Mouse (Mus musculus): Measurements from ENCODE around the gene Rnft1. TPM values are rescaled to one million over a fixed set of nuclear protein-coding genes. Genes with fewer than 3 reads are reported as not detected.

Rnft1 gene
- polyA plus RNA-seq, 1 experiment from 2014 or later = 22.6 TPM

DNA sequence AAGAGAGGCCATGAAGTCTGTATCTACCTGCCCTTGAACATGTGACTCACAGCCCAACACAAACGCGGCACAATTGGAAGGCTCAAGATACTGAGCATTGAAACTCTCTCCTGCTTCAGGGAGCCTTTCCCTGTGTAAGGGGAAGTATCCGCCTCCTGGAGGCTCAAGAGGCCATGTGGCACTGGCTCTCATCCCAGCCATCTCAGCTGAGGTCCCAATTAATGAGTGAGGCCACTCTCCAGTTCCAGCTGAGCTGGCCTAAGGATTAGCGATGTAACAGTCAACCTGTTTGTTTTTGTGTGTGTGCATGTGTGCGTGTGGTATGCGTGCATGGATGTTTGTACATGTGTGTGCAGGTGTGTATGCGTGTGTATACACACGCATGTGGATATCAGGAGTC lies 16.1 kb upstream of the Rnft1 start:
- Histone ChIP-seq H3K27ac (ENCODE audit: low read depth, low read length) (no peak overlapping the region), H3K9ac (ENCODE audit: low read length) (no peak overlapping the region), H3K36me3 (ENCODE audit: control insufficient read depth, insufficient read depth, low read length) (no peaks in the 10 kb centered on the region), H3K9me3 (ENCODE audit: control insufficient read depth, low read length) (no peaks in the 10 kb centered on the region), H3K4me2 (ENCODE audit: low read depth, low read length, severe bottlenecking) (no peak overlapping the region), H3K4me1 (replicated peaks; ENCODE audit: control insufficient read depth, insufficient read depth, low read length) (no peaks in the 10 kb centered on the region), H3K4me3 (ENCODE audit: low read depth, low read length) (no peak overlapping the region), H3K27me3 (ENCODE audit: control insufficient read depth, insufficient read depth, low read length) (no peaks in the 10 kb centered on the region)
- no peak for DNase-seq (ENCODE audit: low spot score)
- WGBS = 81% methylated on average over 8 of the region's 8 CpGs
- ATAC-seq (replicated peaks; ENCODE audit: low FRiP score) = no peak

DNA sequence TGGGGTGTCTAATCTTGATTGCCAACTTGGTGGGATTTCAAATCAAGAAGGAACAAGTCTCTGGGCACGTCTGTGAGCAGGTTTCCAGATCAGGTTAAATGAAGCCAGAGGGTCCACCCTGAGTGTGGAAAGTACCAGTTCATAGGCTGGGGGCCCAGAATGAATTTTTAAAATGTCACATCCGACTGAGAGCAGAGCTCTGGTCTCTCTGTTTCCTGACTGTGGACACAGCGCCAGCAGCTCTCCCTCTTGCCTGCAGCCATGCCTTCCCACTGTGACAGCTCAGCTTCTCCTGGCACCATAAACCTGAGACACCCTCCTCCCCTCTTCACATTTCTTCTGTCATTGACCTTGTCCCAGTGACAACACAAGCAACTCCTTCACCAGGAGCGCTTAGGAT lies 15.5 kb upstream of the Rnft1 start:
- Histone ChIP-seq H3K9me3 (ENCODE audit: control insufficient read depth, low read length) (no peaks in the 10 kb centered on the region), H3K4me3 (ENCODE audit: low read depth, low read length) (no peak overlapping the region), H3K4me1 (replicated peaks; ENCODE audit: control insufficient read depth, insufficient read depth, low read length) (no peaks in the 10 kb centered on the region), H3K27ac (ENCODE audit: low read depth, low read length) (no peak overlapping the region), H3K27me3 (ENCODE audit: control insufficient read depth, insufficient read depth, low read length) (no peaks in the 10 kb centered on the region), H3K4me2 (ENCODE audit: low read depth, low read length, severe bottlenecking) (no peak overlapping the region), H3K36me3 (ENCODE audit: control insufficient read depth, insufficient read depth, low read length) (no peaks in the 10 kb centered on the region), H3K9ac (ENCODE audit: low read length) (no peak overlapping the region)
- ATAC-seq (replicated peaks; ENCODE audit: low FRiP score) (no peak), DNase-seq (ENCODE audit: low spot score) (no peak)
- WGBS = 70% methylated on average over 4 of the region's 4 CpGs

DNA sequence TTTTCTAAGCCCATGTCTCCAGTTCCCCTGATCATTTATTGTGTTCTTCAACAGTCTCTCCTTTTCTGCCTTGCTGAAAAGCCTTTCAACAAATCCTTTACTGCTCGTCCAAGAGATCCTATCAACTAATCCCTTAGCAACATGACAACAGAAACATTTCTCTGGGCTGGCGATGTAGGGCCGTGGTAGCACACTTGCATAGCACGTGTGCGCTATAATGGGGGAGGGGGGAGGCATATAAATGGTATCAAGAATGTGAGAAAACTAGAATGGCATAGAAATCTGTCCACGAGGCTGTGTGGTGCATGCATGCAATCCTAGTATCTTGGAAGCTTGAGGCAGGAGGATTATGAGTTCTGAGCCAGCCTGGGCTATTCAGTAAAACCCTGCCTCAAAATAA lies 12.7 kb upstream of the Rnft1 start:
- 41% methylated on average over 6 of the region's 6 CpGs for WGBS
- no peak for ATAC-seq (replicated peaks; ENCODE audit: low FRiP score)

DNA sequence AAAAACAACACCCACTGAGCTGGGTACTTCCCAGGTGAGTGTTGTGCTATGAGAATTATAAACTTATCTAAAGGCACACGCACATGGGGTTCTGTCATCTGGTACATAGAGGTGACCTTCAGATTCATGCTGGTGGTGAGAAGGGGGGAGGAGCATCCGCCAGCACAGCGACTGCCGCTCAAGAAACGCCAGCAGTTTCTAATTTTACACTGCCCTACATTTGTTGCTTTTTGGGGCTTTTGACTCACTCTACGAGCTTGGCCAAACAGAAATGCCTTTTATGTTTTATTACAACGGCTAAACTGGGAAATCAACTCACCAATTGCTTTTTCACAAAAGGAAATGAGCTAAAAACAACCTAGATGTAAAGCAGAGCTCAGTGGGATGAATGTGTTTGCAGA lies 11.7 kb upstream of the Rnft1 start:
- Histone ChIP-seq H3K9me3 (ENCODE audit: control insufficient read depth, low read length) (no peaks in the 10 kb centered on the region), H3K27ac (ENCODE audit: low read depth, low read length) (no peak overlapping the region), H3K9ac (ENCODE audit: low read length) (no peak overlapping the region), H3K4me2 (ENCODE audit: low read depth, low read length, severe bottlenecking) (no peak overlapping the region), H3K4me3 (ENCODE audit: low read depth, low read length) (no peak overlapping the region), H3K27me3 (ENCODE audit: control insufficient read depth, insufficient read depth, low read length) (no peaks in the 10 kb centered on the region), H3K4me1 (replicated peaks; ENCODE audit: control insufficient read depth, insufficient read depth, low read length) (no peaks in the 10 kb centered on the region), H3K36me3 (ENCODE audit: control insufficient read depth, insufficient read depth, low read length) (no peaks in the 10 kb centered on the region)
- ATAC-seq (replicated peaks; ENCODE audit: low FRiP score) = no peak
- DNase-seq (ENCODE audit: low spot score) = no peak
- WGBS = 56% methylated on average over 7 of the region's 7 CpGs

More for the DNA sequence above, 12.7 kb upstream of the Rnft1 start:
- H3K9me3 ChIP-seq (ENCODE audit: control insufficient read depth, low read length) = no peaks in the 10 kb centered on the region
- H3K27ac ChIP-seq (ENCODE audit: low read depth, low read length) = no peak overlapping the region
- H3K27me3 ChIP-seq (ENCODE audit: control insufficient read depth, insufficient read depth, low read length) = no peaks in the 10 kb centered on the region
- no peaks in the 10 kb centered on the region for H3K4me1 ChIP-seq (replicated peaks; ENCODE audit: control insufficient read depth, insufficient read depth, low read length)
- no peaks in the 10 kb centered on the region for H3K36me3 ChIP-seq (ENCODE audit: control insufficient read depth, insufficient read depth, low read length)
- H3K4me3 ChIP-seq (ENCODE audit: low read depth, low read length) = no peak overlapping the region
- H3K9ac ChIP-seq (ENCODE audit: low read length) = no peak overlapping the region
- DNase-seq (ENCODE audit: low spot score) = no peak
- no peak overlapping the region for H3K4me2 ChIP-seq (ENCODE audit: low read depth, low read length, severe bottlenecking)

DNA sequence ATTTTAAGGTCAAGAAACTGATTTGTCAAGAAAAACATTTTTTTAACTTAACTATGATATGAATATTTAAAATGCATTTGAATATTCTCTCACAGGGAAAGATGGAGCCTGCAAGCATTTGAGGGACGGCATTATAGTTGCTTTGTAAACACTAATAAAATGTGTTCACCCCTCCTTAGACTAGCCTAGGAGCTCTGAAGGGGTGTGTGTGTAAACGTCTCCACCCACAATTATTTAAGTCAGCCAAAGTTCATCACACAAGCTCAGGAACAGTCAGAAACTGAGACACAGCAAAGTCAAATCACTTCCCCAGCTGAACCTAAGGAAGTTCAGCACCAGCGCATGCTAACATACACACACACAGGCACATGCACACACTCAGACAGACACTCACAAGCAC lies 10.9 kb upstream of the Rnft1 start:
- no peak overlapping the region for H3K4me3 ChIP-seq (ENCODE audit: low read depth, low read length)
- H3K4me1 ChIP-seq (replicated peaks; ENCODE audit: control insufficient read depth, insufficient read depth, low read length) = no peaks in the 10 kb centered on the region
- no peak overlapping the region for H3K9ac ChIP-seq (ENCODE audit: low read length)
- DNase-seq (ENCODE audit: low spot score) (no peak), ATAC-seq (replicated peaks; ENCODE audit: low FRiP score) (no peak)
- H3K27ac ChIP-seq (ENCODE audit: low read depth, low read length) = no peak overlapping the region
- WGBS = 77% methylated on average over 3 of the region's 3 CpGs
- no peak overlapping the region for H3K4me2 ChIP-seq (ENCODE audit: low read depth, low read length, severe bottlenecking)
- H3K27me3 ChIP-seq (ENCODE audit: control insufficient read depth, insufficient read depth, low read length) = no peaks in the 10 kb centered on the region
- no peaks in the 10 kb centered on the region for H3K36me3 ChIP-seq (ENCODE audit: control insufficient read depth, insufficient read depth, low read length)
- no peaks in the 10 kb centered on the region for H3K9me3 ChIP-seq (ENCODE audit: control insufficient read depth, low read length)

DNA sequence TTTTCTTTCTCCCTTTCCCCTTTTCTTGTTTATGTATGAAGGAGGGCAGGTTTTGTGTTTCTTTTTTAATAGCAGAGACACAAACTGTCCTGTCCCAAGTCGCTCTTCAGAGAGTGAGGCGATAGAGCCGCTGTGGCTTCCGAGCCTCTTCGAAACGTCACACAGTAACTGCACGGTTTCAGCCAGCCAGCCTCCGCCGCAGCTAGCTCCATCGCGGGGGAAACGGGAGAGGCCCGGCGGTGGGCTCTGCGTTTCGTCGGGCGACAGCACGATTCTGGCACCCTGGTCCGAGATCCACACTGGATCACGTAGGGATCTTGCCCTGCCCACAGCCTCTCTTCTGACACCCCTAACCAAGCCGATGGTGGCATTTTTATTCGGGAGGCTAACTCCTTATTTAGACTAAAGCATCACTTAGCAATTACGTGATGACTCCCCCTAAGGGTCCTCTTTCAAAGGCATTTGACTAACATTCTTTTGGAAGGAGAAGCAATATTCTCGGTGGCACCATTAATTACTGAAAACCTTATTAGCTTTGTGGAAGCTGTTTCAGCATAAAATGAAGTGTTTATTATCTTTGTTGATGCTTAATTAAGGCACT lies 553 bp downstream of the Rnft1 start:
- peak; percentile 75 for DNase-seq (ENCODE audit: low spot score)
- Histone ChIP-seq H3K9me3 (ENCODE audit: control insufficient read depth, low read length) (no peaks in the 10 kb centered on the region), H3K27ac (ENCODE audit: low read depth, low read length) (no peak overlapping the region), H3K4me3 (ENCODE audit: low read depth, low read length) (peak overlapping the region; percentile 45), H3K4me1 (replicated peaks; ENCODE audit: control insufficient read depth, insufficient read depth, low read length) (no peaks in the 10 kb centered on the region), H3K27me3 (ENCODE audit: control insufficient read depth, insufficient read depth, low read length) (no peaks in the 10 kb centered on the region), H3K4me2 (ENCODE audit: low read depth, low read length, severe bottlenecking) (peak overlapping the region; percentile 83), H3K9ac (ENCODE audit: low read length) (peak overlapping the region; percentile 60), H3K36me3 (ENCODE audit: control insufficient read depth, insufficient read depth, low read length) (no peaks in the 10 kb centered on the region)
- WGBS = under 1% methylated on average over 25 of the region's 25 CpGs
- ATAC-seq (replicated peaks; ENCODE audit: low FRiP score) = peak; percentile 48

DNA sequence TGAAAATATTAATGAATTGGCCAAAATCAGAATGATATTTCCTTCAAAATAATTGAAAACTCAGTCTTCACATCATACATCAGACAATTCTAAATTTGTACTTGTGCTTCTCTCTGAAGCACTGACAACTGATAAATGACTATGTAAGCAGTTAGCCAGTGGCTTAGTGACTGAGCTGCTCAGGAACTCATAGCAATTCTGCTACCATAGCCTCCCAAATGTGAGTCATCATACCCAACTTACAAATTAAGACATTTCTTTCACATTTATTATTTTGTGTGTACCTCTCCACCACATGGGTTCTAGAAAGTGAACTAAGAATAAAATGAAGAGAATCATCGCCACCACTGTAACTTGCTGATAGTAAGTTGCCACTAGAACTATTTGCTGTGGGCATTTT lies 6.3 kb downstream of the Rnft1 start:
- Histone ChIP-seq H3K27ac (ENCODE audit: low read depth, low read length) (no peak overlapping the region), H3K4me1 (replicated peaks; ENCODE audit: control insufficient read depth, insufficient read depth, low read length) (no peaks in the 10 kb centered on the region), H3K27me3 (ENCODE audit: control insufficient read depth, insufficient read depth, low read length) (no peaks in the 10 kb centered on the region), H3K9ac (ENCODE audit: low read length) (no peak overlapping the region), H3K4me3 (ENCODE audit: low read depth, low read length) (no peak overlapping the region), H3K9me3 (ENCODE audit: control insufficient read depth, low read length) (no peaks in the 10 kb centered on the region), H3K4me2 (ENCODE audit: low read depth, low read length, severe bottlenecking) (no peak overlapping the region), H3K36me3 (ENCODE audit: control insufficient read depth, insufficient read depth, low read length) (no peaks in the 10 kb centered on the region)
- no peak for DNase-seq (ENCODE audit: low spot score)
- 92% methylated on average over 1 of the region's 1 CpGs for WGBS
- ATAC-seq (replicated peaks; ENCODE audit: low FRiP score) = no peak

DNA sequence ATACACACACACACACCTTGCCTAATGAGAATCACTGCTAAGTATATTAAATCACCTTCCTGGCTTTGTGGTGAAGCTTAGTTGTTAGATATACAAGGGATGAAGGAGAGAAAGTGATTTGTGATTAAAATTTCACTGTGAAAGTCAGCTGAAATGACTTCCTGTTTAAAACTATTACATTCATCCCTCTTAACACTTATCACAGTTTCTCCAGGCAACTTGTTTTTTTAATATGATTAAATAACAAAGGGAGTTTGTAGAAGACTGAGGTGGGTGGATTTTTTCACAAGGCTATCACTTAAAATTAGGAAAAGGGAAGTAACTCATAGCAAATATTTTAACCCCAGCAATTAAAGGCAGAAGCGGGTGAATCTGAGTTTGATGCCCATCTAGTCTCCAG lies 12.9 kb downstream of the Rnft1 start:
- WGBS = 97% methylated on average over 1 of the region's 1 CpGs

DNA sequence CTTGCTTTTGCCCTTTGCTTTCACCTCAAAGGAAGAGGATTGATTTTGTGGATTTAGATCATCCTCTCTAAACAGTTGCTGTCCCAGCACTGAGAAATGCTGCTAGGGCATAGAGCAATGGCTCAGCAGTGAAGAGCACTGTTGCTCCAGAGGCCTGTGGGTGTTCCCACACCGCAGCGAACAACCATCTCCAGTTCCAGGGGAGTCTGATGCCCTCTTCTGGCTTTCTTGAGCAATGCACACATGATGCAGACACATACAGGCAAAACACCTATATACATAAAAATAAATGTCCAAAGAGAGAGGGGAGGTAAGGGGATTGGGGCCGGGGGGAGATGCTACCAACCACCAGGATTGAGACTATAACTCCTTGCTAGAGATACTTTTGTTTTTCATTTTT lies 13.5 kb downstream of the Rnft1 start:
- DNase-seq (ENCODE audit: low spot score) (no peak), ATAC-seq (replicated peaks; ENCODE audit: low FRiP score) (no peak)
- 72% methylated on average over 3 of the region's 3 CpGs for WGBS
- no peaks in the 10 kb centered on the region; the same call in 1 of the 2 replicates for H3K36me3 ChIP-seq (ENCODE audit: control insufficient read depth, insufficient read depth, low read length)
- no peak overlapping the region for H3K27ac ChIP-seq (ENCODE audit: low read depth, low read length)
- H3K4me2 ChIP-seq (ENCODE audit: low read depth, low read length, severe bottlenecking) = no peak overlapping the region
- H3K27me3 ChIP-seq (ENCODE audit: control insufficient read depth, insufficient read depth, low read length) = no peaks in the 10 kb centered on the region
- H3K9me3 ChIP-seq (ENCODE audit: control insufficient read depth, low read length) = no peaks in the 10 kb centered on the region
- H3K4me3 ChIP-seq (ENCODE audit: low read depth, low read length) = no peak overlapping the region
- H3K9ac ChIP-seq (ENCODE audit: low read length) = no peak overlapping the region
- H3K4me1 ChIP-seq (replicated peaks; ENCODE audit: control insufficient read depth, insufficient read depth, low read length) = no peaks in the 10 kb centered on the region

More for the DNA sequence above, 12.9 kb downstream of the Rnft1 start:
- no peak for DNase-seq (ENCODE audit: low spot score)
- Histone ChIP-seq H3K27me3 (ENCODE audit: control insufficient read depth, insufficient read depth, low read length) (no peaks in the 10 kb centered on the region), H3K9me3 (ENCODE audit: control insufficient read depth, low read length) (no peaks in the 10 kb centered on the region), H3K4me1 (replicated peaks; ENCODE audit: control insufficient read depth, insufficient read depth, low read length) (no peaks in the 10 kb centered on the region), H3K4me3 (ENCODE audit: low read depth, low read length) (no peak overlapping the region), H3K36me3 (ENCODE audit: control insufficient read depth, insufficient read depth, low read length) (no peaks in the 10 kb centered on the region), H3K27ac (ENCODE audit: low read depth, low read length) (no peak overlapping the region), H3K4me2 (ENCODE audit: low read depth, low read length, severe bottlenecking) (no peak overlapping the region), H3K9ac (ENCODE audit: low read length) (no peak overlapping the region)
- ATAC-seq (replicated peaks; ENCODE audit: low FRiP score) = no peak
